Mouse (Mus musculus): ENCODE measurements around the gene Fam171a1.

DNA sequence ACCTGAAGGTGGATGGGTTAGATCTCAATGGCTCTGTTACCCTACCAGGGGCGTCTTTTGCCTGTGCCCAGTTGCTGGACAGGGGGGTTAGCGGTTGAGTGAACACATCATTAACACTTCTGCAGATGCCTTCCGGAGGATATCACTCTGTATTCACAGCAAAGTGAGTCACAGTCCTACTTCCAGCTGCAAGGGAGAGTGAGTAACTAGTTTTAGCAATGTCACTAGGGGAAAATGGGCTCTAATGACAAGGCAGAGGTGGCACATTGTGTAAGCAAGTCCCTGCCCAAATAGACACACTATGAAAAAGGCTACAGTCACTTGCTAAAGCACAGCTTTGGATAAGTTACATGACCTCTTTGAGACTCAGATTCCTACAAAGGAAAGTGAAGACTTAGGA, 152.4 kb downstream of the Fam171a1 start:
- no peak for TF ChIP-seq CTCF (IDR thresholded peaks at IDR 0.05; ENCODE audit: insufficient read depth, low read length)
- no peak for TF ChIP-seq POLR2A (IDR thresholded peaks at IDR 0.05; ENCODE audit: borderline replicate concordance, extremely low read depth, low read depth, low read length)
